Mouse (Mus musculus): ENCODE results near the gene Sgk2.

Sgk2 gene

GRCm38 (mm10) chr2:162987218-162987617, at the start of gene Sgk2:
Sgk2 (plus strand) TSS chr2:162987330.
- no peak for DNase-seq (ENCODE audit: low spot score in 2 of 2)

- DNase-seq (ENCODE audit: low spot score in 2 of 2) = no peak
Measured at GRCm38 (mm10) chr2:162939562-162939961, 47.6 kb upstream of the Sgk2 start.

- DNase-seq (ENCODE audit: low spot score in 2 of 2) = peak in 1 of 2 experiments; percentile 44
Measured at GRCm38 (mm10) chr2:162943148-162943846, 43.8 kb upstream of the Sgk2 start, which contains the start of gene L3mbtl1. L3mbtl1 (plus strand) TSS chr2:162943472.

- DNase-seq (ENCODE audit: low spot score in 2 of 2) = no peak
Measured at GRCm38 (mm10) chr2:162943931-162944330, 43.2 kb upstream of the Sgk2 start.

GRCm38 (mm10) chr2:162946964-162947363, 40.2 kb upstream of the Sgk2 start:
- DNase-seq (ENCODE audit: low spot score in 2 of 2) = no peak

- DNase-seq (ENCODE audit: low spot score in 2 of 2) = no peak
Measured at GRCm38 (mm10) chr2:162947736-162948135, 39.4 kb upstream of the Sgk2 start.

GRCm38 (mm10) chr2:162948221-162948620, 38.9 kb upstream of the Sgk2 start:
- no peak for DNase-seq (ENCODE audit: low spot score in 2 of 2)

GRCm38 (mm10) chr2:162950776-162951175, 36.4 kb upstream of the Sgk2 start:
- no peak for DNase-seq (ENCODE audit: low spot score in 2 of 2)

GRCm38 (mm10) chr2:162956843-162957242, 30.3 kb upstream of the Sgk2 start:
- DNase-seq (ENCODE audit: low spot score in 2 of 2) = no peak

GRCm38 (mm10) chr2:162961321-162961720, 25.8 kb upstream of the Sgk2 start:
- DNase-seq (ENCODE audit: low spot score in 2 of 2) = no peak

GRCm38 (mm10) chr2:162966734-162967133, 20.4 kb upstream of the Sgk2 start:
- DNase-seq (ENCODE audit: low spot score in 2 of 2) = no peak

GRCm38 (mm10) chr2:162968357-162968756, 18.8 kb upstream of the Sgk2 start:
- DNase-seq (ENCODE audit: low spot score in 2 of 2) = peak in 1 of 2 experiments; percentile 32

GRCm38 (mm10) chr2:162969101-162969500, 18.0 kb upstream of the Sgk2 start:
- DNase-seq (ENCODE audit: low spot score in 2 of 2) = no peak

GRCm38 (mm10) chr2:162970896-162971295, 16.2 kb upstream of the Sgk2 start:
- DNase-seq (ENCODE audit: low spot score in 2 of 2) = no peak

GRCm38 (mm10) chr2:162972752-162973151, 14.4 kb upstream of the Sgk2 start:
- no peak for DNase-seq (ENCODE audit: low spot score in 2 of 2)

- DNase-seq (ENCODE audit: low spot score in 2 of 2) = no peak
Measured at GRCm38 (mm10) chr2:162973206-162973605, 13.9 kb upstream of the Sgk2 start.

- no peak for DNase-seq (ENCODE audit: low spot score in 2 of 2)
Measured at GRCm38 (mm10) chr2:162973637-162974036, 13.5 kb upstream of the Sgk2 start.

GRCm38 (mm10) chr2:162975157-162975775, 11.9 kb upstream of the Sgk2 start:
- no peak for DNase-seq (ENCODE audit: low spot score in 2 of 2)

- DNase-seq (ENCODE audit: low spot score in 2 of 2) = peak in 1 of 2 experiments; percentile 30
Measured at GRCm38 (mm10) chr2:162976001-162976400, 11.1 kb upstream of the Sgk2 start.

GRCm38 (mm10) chr2:162984381-162984780, 2.7 kb upstream of the Sgk2 start:
- no peak for DNase-seq (ENCODE audit: low spot score in 2 of 2)

GRCm38 (mm10) chr2:162985923-162986322, 1.2 kb upstream of the Sgk2 start:
- peak in 1 of 2 experiments; percentile 66 for DNase-seq (ENCODE audit: low spot score in 2 of 2)

GRCm38 (mm10) chr2:162986764-162987163, 366 bp upstream of the Sgk2 start:
- DNase-seq (ENCODE audit: low spot score in 2 of 2) = no peak

- DNase-seq (ENCODE audit: low spot score in 2 of 2) = no peak
Measured at GRCm38 (mm10) chr2:162988235-162988634, 1.1 kb downstream of the Sgk2 start.

Measured in cerebellum, postnatal 4 days (tissue).